Mouse (Mus musculus): ENCODE results near the gene Prss53. TPM values are rescaled to one million over a fixed set of nuclear protein-coding genes. Genes with fewer than 3 reads are reported as not detected.
"Not testable (repeated sequence)": the region's sequence is repeated elsewhere in the genome, so short reads cannot be mapped to it uniquely, and the experiment has no call there.

The Prss53 gene
- total RNA-seq, 2 experiments from 2014 or later = 0.76 to 2.2 TPM

- no peak for DNase-seq (ENCODE audit: low spot score in 2 of 2)
- intact Hi-C loops (cut with DNase I) = no loop called here
Observed at GRCm38 (mm10) chr7:127918203-127918602, 27.4 kb upstream of the Prss53 start.

- DNase-seq (ENCODE audit: low spot score in 2 of 2) = no peak
Observed at GRCm38 (mm10) chr7:127915293-127915692, 24.5 kb upstream of the Prss53 start.

GRCm38 (mm10) chr7:127912938-127913337 is 22.2 kb upstream of the Prss53 start:
- no peak for DNase-seq (ENCODE audit: low spot score in 2 of 2)
- intact Hi-C loops (cut with DNase I) = loop anchor here (2.0 kb wide), 1 partner anchor 36 kb away; the partner anchor contains the start of genes Zfp646 and Zfp668

More at GRCm38 (mm10) chr7:127915293-127915692, 24.5 kb upstream of the Prss53 start:
- intact Hi-C loops (cut with DNase I) = no loop called here

- DNase-seq (ENCODE audit: low spot score in 2 of 2) = peak; percentile 87 to 88
- intact Hi-C loops (cut with DNase I) = loop anchor here (2.0 kb wide), 1 partner anchor 36 kb away; the partner anchor contains the start of genes Zfp646 and Zfp668
Observed at GRCm38 (mm10) chr7:127912190-127912871, 21.6 kb upstream of the Prss53 start, which contains the start of gene Kat8. TSS of gene Kat8 (plus strand) at chr7:127912516.

- intact Hi-C loops (cut with DNase I) = no loop called here
- DNase-seq (ENCODE audit: low spot score in 2 of 2) = no peak
Observed at GRCm38 (mm10) chr7:127908656-127909055, 17.9 kb upstream of the Prss53 start.

- intact Hi-C loops (cut with DNase I) = no loop called here
- DNase-seq (ENCODE audit: low spot score in 2 of 2) = no peak
Observed at GRCm38 (mm10) chr7:127907939-127908338, 17.2 kb upstream of the Prss53 start.

- DNase-seq (ENCODE audit: low spot score in 2 of 2) = peak; percentile 79 to 84
- intact Hi-C loops (cut with DNase I) = no loop called here
Observed at GRCm38 (mm10) chr7:127903971-127904796, 13.4 kb upstream of the Prss53 start, which contains the start of gene Bckdk. TSS of gene Bckdk (plus strand) at chr7:127904082.

GRCm38 (mm10) chr7:127901772-127902171 is 11.0 kb upstream of the Prss53 start:
- intact Hi-C loops (cut with DNase I) = no loop called here
- DNase-seq (ENCODE audit: low spot score in 2 of 2) = no peak

- intact Hi-C loops (cut with DNase I) = no loop called here
- no peak for DNase-seq (ENCODE audit: low spot score in 2 of 2)
Observed at GRCm38 (mm10) chr7:127899997-127900396, 9.2 kb upstream of the Prss53 start.

- intact Hi-C loops (cut with DNase I) = no loop called here
- no peak for DNase-seq (ENCODE audit: low spot score in 2 of 2)
Observed at GRCm38 (mm10) chr7:127898179-127898956, 7.6 kb upstream of the Prss53 start.

- intact Hi-C loops (cut with DNase I) = no loop called here
- no peak for DNase-seq (ENCODE audit: low spot score in 2 of 2)
Observed at GRCm38 (mm10) chr7:127897542-127897941, 6.8 kb upstream of the Prss53 start.

- no peak for DNase-seq (ENCODE audit: low spot score in 2 of 2)
- intact Hi-C loops (cut with DNase I) = no loop called here
Observed at GRCm38 (mm10) chr7:127896384-127896783, 5.6 kb upstream of the Prss53 start.

GRCm38 (mm10) chr7:127895891-127896290 is 5.1 kb upstream of the Prss53 start:
- intact Hi-C loops (cut with DNase I); DNase-seq (ENCODE audit: low spot score in 2 of 2): not testable (repeated sequence)

GRCm38 (mm10) chr7:127895442-127895841 is 4.7 kb upstream of the Prss53 start, which contains the start of the genes Gm21974 and Vkorc1:
TSS of gene Gm21974 (minus strand) at chr7:127895454.
TSS of gene Vkorc1 (minus strand) at chr7:127895617.
- peak; percentile 93 for DNase-seq (ENCODE audit: low spot score in 2 of 2)
- intact Hi-C loops (cut with DNase I) = no loop called here

GRCm38 (mm10) chr7:127894480-127894879 is 3.7 kb upstream of the Prss53 start:
- DNase-seq (ENCODE audit: low spot score in 2 of 2) = no peak
- intact Hi-C loops (cut with DNase I) = no loop called here

- intact Hi-C loops (cut with DNase I) = no loop called here
- DNase-seq (ENCODE audit: low spot score in 2 of 2) = no peak
Observed at GRCm38 (mm10) chr7:127888821-127889220, 1.9 kb downstream of the Prss53 start.

GRCm38 (mm10) chr7:127887781-127888180 is 3.0 kb downstream of the Prss53 start:
- DNase-seq (ENCODE audit: low spot score in 2 of 2) = no peak
- intact Hi-C loops (cut with DNase I) = no loop called here

GRCm38 (mm10) chr7:127887191-127887590 is 3.6 kb downstream of the Prss53 start:
- intact Hi-C loops (cut with DNase I) = no loop called here
- DNase-seq (ENCODE audit: low spot score in 2 of 2) = no peak

GRCm38 (mm10) chr7:127886551-127886950 is 4.2 kb downstream of the Prss53 start:
- no peak for DNase-seq (ENCODE audit: low spot score in 2 of 2)
- intact Hi-C loops (cut with DNase I) = no loop called here

- no peak for DNase-seq (ENCODE audit: low spot score in 2 of 2)
- intact Hi-C loops (cut with DNase I) = no loop called here
Observed at GRCm38 (mm10) chr7:127885951-127886350, 4.8 kb downstream of the Prss53 start.

Measured in left cerebral cortex, postnatal 36 days (tissue).